Mouse (Mus musculus): ENCODE results near the gene Btla. TPM values are rescaled to one million over a fixed set of nuclear protein-coding genes. Genes with fewer than 3 reads are reported as not detected.

Btla gene
- under 1 TPM; 0.13 to 0.14 TPM for total RNA-seq (2021)
- long read RNA-seq, result 0 reads

GRCm38 (mm10) chr16:45223648-45224388 is at the start of gene Btla:
Gene Btla, plus strand, starts transcription at chr16:45224315.
- no peak for DNase-seq (ENCODE audit: low spot score in 2 of 2)

GRCm38 (mm10) chr16:45178552-45178951 is 45.6 kb upstream of the Btla start:
- DNase-seq (ENCODE audit: low spot score in 2 of 2), result no peak

GRCm38 (mm10) chr16:45181824-45182223 is 42.3 kb upstream of the Btla start:
- DNase-seq (ENCODE audit: low spot score in 2 of 2), result no peak

- DNase-seq (ENCODE audit: low spot score in 2 of 2), result peak; percentile 86 to 87
These were observed 31.5 kb upstream of the Btla start for GRCm38 (mm10) chr16:45192613-45193012.

- peak; percentile 68 to 74 for DNase-seq (ENCODE audit: low spot score in 2 of 2)
These were observed 27.3 kb upstream of the Btla start for GRCm38 (mm10) chr16:45196816-45197215.

- no peak for DNase-seq (ENCODE audit: low spot score in 2 of 2)
These were observed 22.7 kb upstream of the Btla start for GRCm38 (mm10) chr16:45201395-45201794.

GRCm38 (mm10) chr16:45204438-45204837 is 19.7 kb upstream of the Btla start:
- DNase-seq (ENCODE audit: low spot score in 2 of 2), result no peak

GRCm38 (mm10) chr16:45204859-45205670 is 19.1 kb upstream of the Btla start:
- DNase-seq (ENCODE audit: low spot score in 2 of 2), result no peak

GRCm38 (mm10) chr16:45222016-45222415 is 2.1 kb upstream of the Btla start:
- DNase-seq (ENCODE audit: low spot score in 2 of 2), result no peak

GRCm38 (mm10) chr16:45222771-45223170 is 1.3 kb upstream of the Btla start:
- no peak for DNase-seq (ENCODE audit: low spot score in 2 of 2)

- no peak for DNase-seq (ENCODE audit: low spot score in 2 of 2)
These were observed 405 bp downstream of the Btla start for GRCm38 (mm10) chr16:45224431-45225008.

GRCm38 (mm10) chr16:45227002-45227401 is 2.9 kb downstream of the Btla start:
- no peak for DNase-seq (ENCODE audit: low spot score in 2 of 2)

GRCm38 (mm10) chr16:45231296-45231695 is 7.2 kb downstream of the Btla start:
- no peak for DNase-seq (ENCODE audit: low spot score in 2 of 2)

GRCm38 (mm10) chr16:45233007-45233406 is 8.9 kb downstream of the Btla start:
- no peak for DNase-seq (ENCODE audit: low spot score in 2 of 2)

GRCm38 (mm10) chr16:45242700-45243099 is 18.6 kb downstream of the Btla start:
- DNase-seq (ENCODE audit: low spot score in 2 of 2), result no peak

GRCm38 (mm10) chr16:45244930-45245472 is 20.9 kb downstream of the Btla start:
- DNase-seq (ENCODE audit: low spot score in 2 of 2), result no peak

GRCm38 (mm10) chr16:45249761-45250160 is 25.6 kb downstream of the Btla start:
- no peak for DNase-seq (ENCODE audit: low spot score in 2 of 2)

GRCm38 (mm10) chr16:45250317-45250716 is 26.2 kb downstream of the Btla start:
- DNase-seq (ENCODE audit: low spot score in 2 of 2), result no peak

- DNase-seq (ENCODE audit: low spot score in 2 of 2), result no peak
These were observed 27.8 kb downstream of the Btla start for GRCm38 (mm10) chr16:45251773-45252413.

- no peak for DNase-seq (ENCODE audit: low spot score in 2 of 2)
These were observed 31.2 kb downstream of the Btla start for GRCm38 (mm10) chr16:45255183-45255861.

GRCm38 (mm10) chr16:45256895-45257294 is 32.8 kb downstream of the Btla start:
- no peak for DNase-seq (ENCODE audit: low spot score in 2 of 2)

All from layer of hippocampus, postnatal 10 days (tissue).